Mouse (Mus musculus): Measurements from ENCODE around the gene AU022252. TPM values are rescaled to one million over a fixed set of nuclear protein-coding genes. Genes with fewer than 3 reads are reported as not detected.

AU022252 gene
- polyA plus RNA-seq, 1 experiment: 11.9 TPM

DNA sequence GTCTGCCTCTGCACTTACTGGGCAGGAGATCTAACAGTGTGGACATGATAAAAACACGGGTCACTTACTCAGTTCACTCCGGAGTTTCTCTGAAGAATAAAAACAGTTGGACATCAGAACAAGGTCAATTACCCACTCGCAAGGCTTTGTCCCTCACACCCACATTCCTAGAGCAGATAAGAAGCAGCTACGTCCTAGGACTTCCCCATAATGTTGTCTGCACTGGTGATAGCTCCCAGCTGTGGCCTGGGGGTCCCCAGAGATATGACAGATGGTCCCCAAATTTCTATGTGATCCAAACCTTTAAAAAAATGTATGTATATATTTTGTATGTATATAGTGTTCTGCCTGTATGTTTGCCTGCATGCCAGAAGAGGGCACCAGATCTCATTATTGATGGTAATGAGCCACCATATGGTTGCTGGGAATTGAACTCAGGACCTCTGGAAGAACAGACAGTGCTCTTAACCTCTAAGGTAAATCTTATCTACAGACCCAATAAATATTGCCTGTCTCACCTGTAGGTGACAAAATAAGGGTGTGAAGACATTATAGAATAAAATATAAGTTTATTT, 52.3 kb downstream of the AU022252 start:
- 46% methylated on average over 4 of the region's 4 CpGs for WGBS
- no peak for DNase-seq
- Histone ChIP-seq H3K27ac (ENCODE audit: insufficient read depth, low read length) (no peak overlapping the region), H3K4me3 (replicated peaks; ENCODE audit: insufficient read depth, low read depth, low read length) (no peak overlapping the region), H3K4me1 (ENCODE audit: control insufficient read depth, insufficient read depth, low read length) (no peaks in the 10 kb centered on the region), H3K27me3 (ENCODE audit: control insufficient read depth, insufficient read depth, low read length) (no peaks in the 10 kb centered on the region; the same call in 1 of the 2 replicates)
- TF ChIP-seq CTCF (IDR thresholded peaks at IDR 0.05; ENCODE audit: borderline replicate concordance, insufficient read depth, low read depth, low read length): no peak
- TF ChIP-seq POLR2A (IDR thresholded peaks at IDR 0.05; ENCODE audit: borderline replicate concordance, insufficient read depth, low read length): no peak

DNA sequence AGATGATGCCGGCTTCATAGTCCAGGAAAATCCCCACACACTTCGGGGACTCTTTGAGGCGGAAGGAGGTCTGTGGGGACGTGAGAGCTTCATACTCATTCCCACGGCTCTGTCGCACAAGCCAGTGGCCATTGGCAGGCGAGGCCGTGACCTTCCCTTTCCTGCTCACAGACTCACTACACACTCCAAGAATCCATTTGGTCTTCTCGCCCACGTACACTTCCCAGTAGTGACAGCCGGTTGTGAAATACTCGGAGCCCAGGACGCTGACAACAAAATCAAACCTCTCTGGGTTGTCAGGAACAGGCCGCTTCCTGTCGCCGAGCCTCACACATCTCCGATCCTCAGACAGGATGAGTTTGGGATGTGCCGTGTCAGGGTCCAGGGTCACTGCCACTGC, 54.2 kb downstream of the AU022252 start:
- 78% methylated on average over 18 of the region's 18 CpGs for WGBS
- Histone ChIP-seq H3K27me3 (ENCODE audit: control insufficient read depth, insufficient read depth, low read length) (no peaks in the 10 kb centered on the region; the same call in 1 of the 2 replicates), H3K27ac (ENCODE audit: insufficient read depth, low read length) (no peak overlapping the region), H3K4me1 (ENCODE audit: control insufficient read depth, insufficient read depth, low read length) (no peaks in the 10 kb centered on the region), H3K4me3 (replicated peaks; ENCODE audit: insufficient read depth, low read depth, low read length) (no peak overlapping the region)
- DNase-seq: no peak
- TF ChIP-seq CTCF (IDR thresholded peaks at IDR 0.05; ENCODE audit: borderline replicate concordance, insufficient read depth, low read depth, low read length): no peak
- no peak for TF ChIP-seq POLR2A (IDR thresholded peaks at IDR 0.05; ENCODE audit: borderline replicate concordance, insufficient read depth, low read length)

DNA sequence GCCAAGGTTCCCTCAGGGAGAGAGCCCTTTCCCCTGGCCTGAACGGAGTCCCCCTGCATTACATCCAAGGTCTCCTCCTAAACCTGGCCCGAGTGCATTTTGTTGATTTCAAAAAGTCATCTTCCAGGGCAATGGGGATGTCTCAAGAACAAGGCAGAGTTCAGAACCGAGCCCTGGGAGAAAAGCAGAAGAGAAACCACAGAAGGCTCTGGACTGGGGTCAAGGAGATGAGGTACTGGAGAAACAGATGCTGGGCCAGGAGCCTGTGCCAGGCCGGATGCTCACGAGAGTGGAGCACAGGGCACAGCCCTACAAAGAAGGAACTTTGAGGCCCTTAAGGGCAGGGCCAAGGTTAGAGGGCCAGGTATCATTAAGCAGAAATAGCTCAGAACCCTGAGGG, 54.8 kb downstream of the AU022252 start:
- TF ChIP-seq POLR2A (IDR thresholded peaks at IDR 0.05; ENCODE audit: borderline replicate concordance, insufficient read depth, low read length): no peak
- TF ChIP-seq CTCF (IDR thresholded peaks at IDR 0.05; ENCODE audit: borderline replicate concordance, insufficient read depth, low read depth, low read length): no peak
- Histone ChIP-seq H3K4me3 (replicated peaks; ENCODE audit: insufficient read depth, low read depth, low read length) (no peak overlapping the region), H3K27me3 (ENCODE audit: control insufficient read depth, insufficient read depth, low read length) (no peaks in the 10 kb centered on the region; the same call in 1 of the 2 replicates), H3K4me1 (ENCODE audit: control insufficient read depth, insufficient read depth, low read length) (no peaks in the 10 kb centered on the region), H3K27ac (ENCODE audit: insufficient read depth, low read length) (no peak overlapping the region)
- WGBS: 59% methylated on average over 5 of the region's 5 CpGs
- DNase-seq: no peak

DNA sequence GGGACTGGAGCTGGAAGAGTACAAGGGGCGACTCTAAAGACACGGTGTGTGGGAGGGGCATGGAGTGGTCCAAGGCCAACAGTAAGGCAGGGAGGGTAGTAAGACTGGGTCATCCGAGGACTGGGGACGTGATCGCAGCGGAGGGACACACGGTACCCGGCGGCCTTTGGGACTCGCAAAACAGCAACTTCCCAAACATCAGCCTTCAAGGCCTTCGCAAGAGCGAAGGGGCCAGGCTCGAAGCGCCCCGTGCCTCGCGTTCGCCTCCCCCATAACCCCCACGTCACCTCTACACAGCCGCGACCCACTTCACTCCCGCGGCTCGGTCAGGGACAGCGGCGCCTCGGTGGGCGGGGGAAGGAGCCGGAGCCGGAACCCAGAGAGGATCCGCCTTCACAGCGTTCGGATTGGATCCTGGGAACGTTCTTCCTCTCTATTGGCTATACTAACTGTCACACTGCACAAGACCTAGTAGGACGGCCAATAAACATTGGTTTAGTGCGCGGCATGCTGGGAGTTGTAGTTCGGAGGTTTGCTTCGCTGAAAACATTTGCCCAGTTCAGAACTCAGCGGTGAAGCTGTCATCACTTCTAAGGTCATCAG, 58.6 kb downstream of the AU022252 start, which contains the start of gene Zfp691:
Gene Zfp691, minus strand, starts transcription at position 345 of the 603 bp plus-strand sequence.
- under 1% methylated on average over 40 of the region's 40 CpGs for WGBS
- Histone ChIP-seq H3K27ac (ENCODE audit: insufficient read depth, low read length) (peak within 1 kb of the TSS; percentile 88), H3K27me3 (ENCODE audit: control insufficient read depth, insufficient read depth, low read length) (no peaks in the 10 kb centered on the region), H3K4me1 (ENCODE audit: control insufficient read depth, insufficient read depth, low read length) (no peaks in the 10 kb centered on the region), H3K4me3 (replicated peaks; ENCODE audit: insufficient read depth, low read depth, low read length) (peak within 1 kb of the TSS; percentile 96)
- peak; percentile 95 for TF ChIP-seq POLR2A (IDR thresholded peaks at IDR 0.05; ENCODE audit: borderline replicate concordance, insufficient read depth, low read length)
- no peak for TF ChIP-seq CTCF (IDR thresholded peaks at IDR 0.05; ENCODE audit: borderline replicate concordance, insufficient read depth, low read depth, low read length)
- DNase-seq: peak; percentile 94 to 98

DNA sequence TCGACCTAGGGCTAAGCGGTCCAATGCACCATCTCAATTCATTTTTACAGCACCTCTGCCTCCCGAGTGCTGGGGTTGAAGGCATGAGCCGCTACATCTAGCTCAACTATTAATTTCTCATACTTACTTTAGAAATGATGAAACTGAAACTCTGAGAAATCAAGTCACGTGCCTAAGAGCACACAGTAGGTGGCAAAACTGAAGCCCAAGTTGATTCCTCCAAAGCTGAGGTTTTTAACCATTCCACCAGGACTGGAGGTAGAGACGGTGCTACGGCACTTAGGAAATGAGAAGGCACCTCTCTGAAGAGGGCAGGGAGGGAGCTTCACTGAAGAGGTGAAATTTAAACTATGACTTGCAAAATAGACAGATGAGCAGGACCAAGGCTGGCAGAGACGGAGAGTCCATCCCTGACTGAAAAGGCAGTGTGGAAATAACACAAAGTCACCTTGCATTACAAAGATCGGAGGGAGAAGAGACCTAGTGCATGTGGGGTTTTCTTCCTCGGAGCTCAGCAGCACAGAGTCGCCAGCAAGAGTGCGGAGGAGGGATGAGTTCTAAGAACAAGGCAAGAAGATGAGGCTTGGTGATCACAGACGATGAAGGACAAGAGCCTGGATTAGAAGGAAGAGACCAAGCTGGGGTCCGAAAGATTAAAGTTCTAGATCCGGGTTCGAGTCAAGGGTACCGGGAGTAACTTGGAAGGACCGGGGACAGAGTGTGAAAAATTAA, 59.4 kb downstream of the AU022252 start:
- H3K27me3 ChIP-seq (ENCODE audit: control insufficient read depth, insufficient read depth, low read length): no peaks in the 10 kb centered on the region
- H3K4me3 ChIP-seq (replicated peaks; ENCODE audit: insufficient read depth, low read depth, low read length): peak overlapping the region; percentile 96
- H3K4me1 ChIP-seq (ENCODE audit: control insufficient read depth, insufficient read depth, low read length): no peaks in the 10 kb centered on the region
- TF ChIP-seq CTCF (IDR thresholded peaks at IDR 0.05; ENCODE audit: borderline replicate concordance, insufficient read depth, low read depth, low read length) (no peak), POLR2A (IDR thresholded peaks at IDR 0.05; ENCODE audit: borderline replicate concordance, insufficient read depth, low read length) (no peak)
- WGBS: 28% methylated on average over 18 of the region's 18 CpGs
- no peak for DNase-seq
- H3K27ac ChIP-seq (ENCODE audit: insufficient read depth, low read length): peak overlapping the region; percentile 88; the same call in 1 of the 2 replicates

DNA sequence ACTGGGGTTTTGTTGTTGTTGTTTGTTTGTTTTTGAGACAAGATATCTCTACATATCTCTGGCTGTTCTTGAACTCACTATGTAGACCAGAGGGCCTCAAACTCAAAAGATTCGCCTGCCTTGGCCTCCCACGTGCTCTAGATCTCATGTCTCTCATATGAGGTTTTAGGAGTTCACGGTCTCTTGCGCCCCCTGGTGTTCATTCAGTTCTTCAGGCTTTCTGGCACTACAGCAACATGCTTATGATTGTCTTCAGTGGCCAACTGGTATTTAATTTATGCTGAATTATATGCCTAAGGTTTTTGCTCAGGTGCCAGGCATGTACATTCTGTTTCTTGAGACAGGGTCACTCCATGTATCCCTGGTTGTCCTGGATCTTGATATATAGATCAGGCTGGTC, 64.8 kb downstream of the AU022252 start:
- no peak overlapping the region for H3K4me3 ChIP-seq (replicated peaks; ENCODE audit: insufficient read depth, low read depth, low read length)
- H3K27me3 ChIP-seq (ENCODE audit: control insufficient read depth, insufficient read depth, low read length): no peaks in the 10 kb centered on the region
- no peak overlapping the region for H3K27ac ChIP-seq (ENCODE audit: insufficient read depth, low read length)
- 5% methylated on average over 4 of the region's 4 CpGs for WGBS
- TF ChIP-seq CTCF (IDR thresholded peaks at IDR 0.05; ENCODE audit: borderline replicate concordance, insufficient read depth, low read depth, low read length) (peak; percentile 83), POLR2A (IDR thresholded peaks at IDR 0.05; ENCODE audit: borderline replicate concordance, insufficient read depth, low read length) (no peak)
- peak; percentile 76 to 82 for DNase-seq
- no peaks in the 10 kb centered on the region for H3K4me1 ChIP-seq (ENCODE audit: control insufficient read depth, insufficient read depth, low read length)

DNA sequence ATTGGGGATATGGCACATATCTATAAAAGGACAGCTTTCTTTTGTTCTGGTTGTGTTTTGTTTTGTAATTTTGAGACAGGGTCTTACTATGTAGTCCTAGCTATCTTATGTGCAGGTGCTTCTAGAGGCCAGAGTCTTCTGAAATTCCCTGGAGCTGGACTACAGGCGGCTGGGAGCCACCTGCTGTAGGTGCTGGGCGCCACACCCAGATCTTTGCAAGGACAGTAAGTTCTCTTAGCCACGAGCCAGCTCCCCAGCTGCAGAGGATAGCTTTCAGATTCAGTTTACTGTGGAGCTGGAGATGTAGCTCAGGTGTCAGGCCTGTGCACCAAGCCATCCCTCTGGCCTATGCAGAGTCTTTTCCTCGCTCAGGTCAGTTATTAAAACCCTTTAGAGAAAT, 65.4 kb downstream of the AU022252 start:
- Histone ChIP-seq H3K4me3 (replicated peaks; ENCODE audit: insufficient read depth, low read depth, low read length) (no peak overlapping the region), H3K27ac (ENCODE audit: insufficient read depth, low read length) (no peak overlapping the region), H3K4me1 (ENCODE audit: control insufficient read depth, insufficient read depth, low read length) (no peaks in the 10 kb centered on the region), H3K27me3 (ENCODE audit: control insufficient read depth, insufficient read depth, low read length) (no peaks in the 10 kb centered on the region)
- WGBS: 94% methylated on average over 4 of the region's 4 CpGs
- DNase-seq: no peak
- TF ChIP-seq CTCF (IDR thresholded peaks at IDR 0.05; ENCODE audit: borderline replicate concordance, insufficient read depth, low read depth, low read length) (no peak), POLR2A (IDR thresholded peaks at IDR 0.05; ENCODE audit: borderline replicate concordance, insufficient read depth, low read length) (no peak)
